Mouse (Mus musculus) ovary, adult 10 weeks (tissue): ENCODE data around the gene Trdmt1. TPM values are rescaled to one million over a fixed set of nuclear protein-coding genes. Genes with fewer than 3 reads are reported as not detected.

Experiments used
- polyA plus RNA-seq: library from polyadenylated mRNA; stranded (reverse); fragments of 350-450 nt; fragmentation: Illumina TruSeq; extraction: RNeasy Lipid Tissue Mini Kit (QIAGEN cat#74804); gene quantifications from one replicate; pipeline ENCODE4 v1.2.3, GENCODE M21; 2014

Gene Trdmt1
- polyA plus RNA-seq, result 14.0 TPM

GRCm38 (mm10) chr2:13544193-13544824 is at the start of gene Trdmt1:
TSS of gene Trdmt1 (minus strand) at chr2:13544668.

GRCm38 (mm10) chr2:13573408-13574065 is 29.1 kb upstream of the Trdmt1 start, which contains the start of gene Vim:
TSS of gene Vim (plus strand) at chr2:13573927.

GRCm38 (mm10) chr2:13491734-13492133 is 52.7 kb downstream of the Trdmt1 start, which contains the start of gene Cubn:
TSS of gene Cubn (minus strand) at chr2:13491813.

Other genes with a start within 250 kb of the Trdmt1 start
- 0.11 TPM for gene Cubn, start 52.9 kb downstream of the Trdmt1 start, polyA plus RNA-seq
- gene Vim, start 29.3 kb upstream of the Trdmt1 start, polyA plus RNA-seq, result 337 TPM
- 6.6 TPM for gene St8sia6, start 249.4 kb upstream of the Trdmt1 start, polyA plus RNA-seq